Mouse (Mus musculus) E14TG2a.4 (cell line): ENCODE results near the gene Sprr2k.

Experiments used
- CTCF ChIP-seq: conservative IDR thresholded peaks from 2 replicates; pipeline ENCODE4 v1.5.1; 2014; ENCODE audit warnings: low read length
- NANOG ChIP-seq: IDR thresholded peaks from 2 replicates; pipeline ENCODE4 v1.6.1; 2014; ENCODE audit warnings: borderline replicate concordance, low read length, mixed read lengths

GRCm38 (mm10) chr3:92429323-92429722 lies 3.1 kb upstream of the Sprr2k start, which contains the start of gene Gm9774:
- TF ChIP-seq CTCF (no peak), NANOG (no peak)
